Mouse (Mus musculus) kidney, embryonic 16.5 days (tissue): ENCODE measurements at regions not wholly inside any gene's neighbourhood (a gene's known extent, or its start where the extent isn't known, plus 50 kb on each side); places are given as distances from the start of the nearest gene placed in this dataset.
A peak's percentile ranks its signal among the peaks of the same experiment; 100 is the strongest.

Experiments used
- ATAC-seq: fragments of 200-750 bp; cut with Nextera tagmentation; 2 replicates; pipeline ENCODE4 v1.8.0; 2017; ENCODE audit warnings: moderate TSS enrichment; ENCODE audit not compliant: low FRiP score, low TSS enrichment
- H3K27ac ChIP-seq: fragments of 300-500 bp; sonication (generic); 2 replicates; pipeline ENCODE4 v1.5.1; 2014; ENCODE audit warnings: low read length
- H3K27me3 ChIP-seq: fragments of 300-500 bp; sonication (generic); 2 replicates; pipeline ENCODE4 v1.6.1; 2014; ENCODE audit warnings: low read length, control low read depth, mixed read lengths; ENCODE audit not compliant: insufficient read depth
- H3K36me3 ChIP-seq: fragments of 300-500 bp; sonication (generic); 2 replicates; pipeline ENCODE4 v1.6.1; 2014; ENCODE audit warnings: low read length, control low read depth, mixed read lengths; ENCODE audit not compliant: insufficient read depth
- H3K4me1 ChIP-seq: fragments of 300-500 bp; sonication (generic); 2 replicates; pipeline ENCODE4 v1.6.1; 2014; ENCODE audit warnings: low read length, control low read depth, mixed read lengths; ENCODE audit not compliant: insufficient read depth
- H3K4me2 ChIP-seq: fragments of 300-500 bp; sonication (generic); replicated peaks from 2 replicates; pipeline ENCODE4 v1.6.1; 2014; ENCODE audit warnings: low read depth, low read length
- H3K4me3 ChIP-seq: fragments of 300-500 bp; sonication (generic); 2 replicates; pipeline ENCODE4 v1.5.1; 2014; ENCODE audit warnings: mild to moderate bottlenecking, low read length
- H3K9ac ChIP-seq: fragments of 300-500 bp; sonication (generic); replicated peaks from 2 replicates; pipeline ENCODE4 v1.6.1; 2014; ENCODE audit warnings: low read length
- H3K9me3 ChIP-seq: fragments of 300-500 bp; sonication (generic); 2 replicates; pipeline ENCODE4 v1.6.1; 2016; ENCODE audit warnings: low read length, control low read depth
- WGBS: fragments of 180-500 bp; shearing (Covaris S2); extraction: QIAGEN DNeasy Blood & Tissue Kit; methylation state at CpG from one replicate; pipeline ENCODE4 v1.1.7; 2014; 5-methylcytosine and 5-hydroxymethylcytosine counted together

DNA sequence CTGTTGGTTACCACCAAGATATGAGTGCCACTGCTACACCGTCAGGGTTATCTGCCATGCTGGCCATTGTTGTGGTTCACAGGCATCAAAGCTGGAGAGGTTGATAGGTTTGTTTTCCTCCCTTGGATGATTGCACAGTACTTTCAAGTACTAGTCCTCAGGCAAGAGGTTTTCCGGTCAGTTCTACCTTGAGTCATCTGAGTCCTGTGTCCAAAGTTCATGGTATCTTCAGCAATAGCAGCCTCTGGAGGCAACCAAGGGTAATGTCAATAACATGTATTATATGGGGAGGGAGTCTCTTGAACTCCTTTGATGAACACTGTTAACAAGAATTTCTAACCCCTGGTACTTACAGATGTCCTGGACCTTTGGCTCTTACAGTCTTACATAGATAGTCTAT, 369.1 kb upstream of the Nr2f2 start:
- Histone ChIP-seq H3K4me2 (no peak overlapping the region), H3K36me3 (no peaks in the 10 kb centered on the region)
- no peak for ATAC-seq

DNA sequence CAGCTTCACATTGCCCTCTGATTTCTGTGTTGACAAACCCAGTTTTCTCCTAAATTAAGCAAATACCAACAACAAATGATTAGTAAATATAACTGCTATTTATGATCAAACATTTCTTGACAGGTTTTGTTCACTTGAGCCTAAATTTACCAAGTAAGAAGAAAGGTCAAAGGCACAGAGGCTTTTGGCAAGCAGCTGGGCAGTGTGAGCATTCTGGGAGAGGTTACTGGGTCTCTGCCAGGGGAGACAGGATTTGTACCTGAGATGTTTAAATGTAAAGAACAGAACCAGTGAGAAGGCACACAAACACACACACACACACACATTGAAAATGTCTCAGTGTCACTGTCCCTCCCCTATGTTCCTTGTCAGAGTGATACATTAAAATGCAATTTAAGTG, 367.0 kb upstream of the Nr2f2 start:
- Histone ChIP-seq H3K27me3 (no peaks in the 10 kb centered on the region), H3K4me3 (no peak overlapping the region)
- no peak for ATAC-seq

More for the DNA sequence above, 369.1 kb upstream of the Nr2f2 start:
- H3K4me3 ChIP-seq: no peak overlapping the region
- H3K9me3 ChIP-seq: no peaks in the 10 kb centered on the region
- no peaks in the 10 kb centered on the region for H3K27me3 ChIP-seq
- no peaks in the 10 kb centered on the region for H3K4me1 ChIP-seq
- WGBS: 88% methylated on average over 2 of the region's 2 CpGs
- no peak overlapping the region for H3K9ac ChIP-seq
- no peak overlapping the region for H3K27ac ChIP-seq

DNA sequence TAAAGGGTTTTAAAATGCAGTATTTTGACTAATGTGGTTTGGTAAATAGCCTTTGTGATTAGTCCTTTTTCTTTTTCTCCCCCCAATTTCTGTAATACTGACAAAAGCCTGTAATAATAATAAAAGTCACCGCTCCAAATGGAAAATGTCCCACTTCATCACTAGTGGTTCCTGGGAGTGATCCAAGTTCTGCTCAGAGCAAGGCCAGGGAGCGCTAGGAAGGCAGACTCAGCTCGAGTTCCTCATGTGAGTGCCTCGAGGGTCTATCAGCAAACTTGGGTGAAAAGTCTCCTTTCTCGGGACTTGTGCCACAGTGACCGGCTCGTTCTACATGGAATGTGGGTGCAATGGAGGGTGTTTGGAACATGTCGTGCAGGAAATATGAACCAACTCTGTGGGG, 363.4 kb upstream of the Nr2f2 start:
- Histone ChIP-seq H3K9ac (no peak overlapping the region), H3K4me2 (no peak overlapping the region), H3K27ac (no peak overlapping the region), H3K36me3 (no peaks in the 10 kb centered on the region), H3K4me3 (no peak overlapping the region), H3K9me3 (no peaks in the 10 kb centered on the region), H3K4me1 (no peaks in the 10 kb centered on the region), H3K27me3 (no peaks in the 10 kb centered on the region)
- ATAC-seq: no peak
- 74% methylated on average over 8 of the region's 8 CpGs for WGBS

More for the DNA sequence above, 367.0 kb upstream of the Nr2f2 start:
- H3K9me3 ChIP-seq: no peaks in the 10 kb centered on the region
- no peak overlapping the region for H3K9ac ChIP-seq
- no peaks in the 10 kb centered on the region for H3K4me1 ChIP-seq
- H3K27ac ChIP-seq: no peak overlapping the region
- no peaks in the 10 kb centered on the region for H3K36me3 ChIP-seq
- H3K4me2 ChIP-seq: no peak overlapping the region

DNA sequence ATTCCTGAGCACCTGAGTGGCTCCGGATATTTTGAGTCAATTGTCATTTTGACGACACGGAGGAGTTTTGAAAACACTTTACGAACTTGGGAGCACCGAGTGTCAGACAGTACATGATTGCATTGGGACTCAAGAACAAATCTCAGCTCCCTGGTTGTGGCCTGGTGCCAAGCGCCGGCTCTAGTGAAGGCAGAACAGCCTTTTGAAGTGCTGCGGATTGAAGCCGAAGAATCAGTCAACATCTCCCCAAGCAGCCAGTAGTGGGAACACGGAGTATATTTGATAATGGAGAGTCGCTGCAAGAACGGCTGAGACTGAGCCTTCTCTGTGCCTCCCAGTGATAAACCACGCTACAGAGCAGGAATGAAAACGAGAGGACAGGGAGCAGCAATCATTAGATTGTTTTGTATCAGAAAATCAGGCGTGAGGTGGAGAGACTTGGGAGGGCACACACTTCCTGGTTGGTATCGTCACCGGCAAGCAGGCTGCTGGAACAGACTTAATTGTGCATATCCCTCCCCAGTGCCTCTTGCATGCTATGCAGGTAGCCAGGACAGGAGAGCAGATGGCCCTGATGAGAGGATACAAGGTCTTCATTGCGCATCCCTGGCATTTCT, 351.7 kb upstream of the Nr2f2 start:
- peak overlapping the region; percentile 29; the same call in 1 of the 2 replicates for H3K4me2 ChIP-seq
- no peak for ATAC-seq

DNA sequence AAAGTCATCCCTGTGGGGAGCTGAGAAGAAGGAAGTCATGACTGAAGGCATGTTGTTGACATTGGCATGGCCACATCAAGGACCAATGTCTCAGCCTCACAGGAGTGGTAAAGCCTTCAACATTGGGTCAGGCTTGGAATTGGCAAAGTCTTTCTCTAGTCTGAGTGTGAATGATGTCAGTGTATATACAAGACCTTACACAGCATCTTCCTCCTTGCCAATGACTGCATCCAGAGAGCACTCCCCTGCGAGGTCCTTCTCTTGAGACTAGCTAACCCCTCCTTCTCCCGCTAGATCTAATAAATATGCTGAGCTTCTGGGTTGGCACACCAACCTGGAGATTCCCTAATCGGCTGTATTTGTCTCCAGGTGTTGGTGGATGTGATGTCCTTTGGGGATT, 351.1 kb upstream of the Nr2f2 start:
- 81% methylated on average over 3 of the region's 3 CpGs for WGBS
- Histone ChIP-seq H3K9me3 (no peaks in the 10 kb centered on the region), H3K9ac (no peak overlapping the region), H3K27me3 (no peaks in the 10 kb centered on the region), H3K4me2 (no peak overlapping the region), H3K4me3 (no peak overlapping the region), H3K27ac (no peak overlapping the region), H3K4me1 (peaks cover 7% of the 10 kb centered on the region; the same call in 1 of the 2 replicates), H3K36me3 (no peaks in the 10 kb centered on the region)
- no peak for ATAC-seq

More for the DNA sequence above, 351.7 kb upstream of the Nr2f2 start:
- Histone ChIP-seq H3K9me3 (no peaks in the 10 kb centered on the region), H3K27me3 (no peaks in the 10 kb centered on the region), H3K36me3 (no peaks in the 10 kb centered on the region), H3K4me3 (no peak overlapping the region), H3K27ac (no peak overlapping the region), H3K9ac (peak overlapping the region; percentile 10; the same call in 1 of the 2 replicates), H3K4me1 (peaks cover 7% of the 10 kb centered on the region; the same call in 1 of the 2 replicates)
- 53% methylated on average over 18 of the region's 18 CpGs for WGBS

DNA sequence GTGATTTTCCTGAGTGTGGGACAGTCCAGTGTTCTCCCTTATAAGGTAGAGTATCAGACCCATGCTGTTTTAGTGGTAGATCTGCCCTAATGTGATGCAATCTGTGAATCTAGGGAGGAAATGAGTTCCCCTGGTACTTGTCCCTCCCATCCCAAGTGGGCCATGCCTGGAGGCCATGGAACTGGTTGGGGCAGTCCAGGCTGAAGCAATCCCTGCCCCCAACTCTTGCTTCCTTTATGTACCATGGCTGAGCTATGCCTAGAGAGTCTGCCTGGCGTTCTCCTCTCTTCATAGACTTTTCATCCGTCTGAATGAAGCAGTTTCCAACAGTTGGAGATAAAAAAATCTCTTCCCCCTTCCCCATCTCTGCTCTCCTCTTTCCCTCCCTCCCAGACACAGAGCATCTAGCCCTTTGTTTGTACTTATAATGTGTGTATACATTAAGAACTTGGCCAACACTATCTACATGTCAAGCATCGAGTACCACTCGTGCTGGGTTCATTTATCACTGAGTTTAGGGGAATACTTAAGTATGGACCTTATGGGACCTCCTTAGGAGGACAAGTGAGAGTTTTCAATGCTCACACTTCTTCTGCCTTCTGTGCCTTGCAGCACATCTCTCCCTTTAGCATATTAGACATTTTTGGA, 350.4 kb upstream of the Nr2f2 start:
- H3K9ac ChIP-seq: no peak overlapping the region
- H3K4me2 ChIP-seq: no peak overlapping the region
- no peak overlapping the region for H3K27ac ChIP-seq
- peak; percentile 70; the same call in 1 of the 2 replicates for ATAC-seq
- no peak overlapping the region for H3K4me3 ChIP-seq
- no peaks in the 10 kb centered on the region for H3K9me3 ChIP-seq
- WGBS: 80% methylated on average over 4 of the region's 4 CpGs
- no peaks in the 10 kb centered on the region for H3K27me3 ChIP-seq
- no peaks in the 10 kb centered on the region for H3K36me3 ChIP-seq
- H3K4me1 ChIP-seq: peaks cover 7% of the 10 kb centered on the region; the same call in 1 of the 2 replicates

DNA sequence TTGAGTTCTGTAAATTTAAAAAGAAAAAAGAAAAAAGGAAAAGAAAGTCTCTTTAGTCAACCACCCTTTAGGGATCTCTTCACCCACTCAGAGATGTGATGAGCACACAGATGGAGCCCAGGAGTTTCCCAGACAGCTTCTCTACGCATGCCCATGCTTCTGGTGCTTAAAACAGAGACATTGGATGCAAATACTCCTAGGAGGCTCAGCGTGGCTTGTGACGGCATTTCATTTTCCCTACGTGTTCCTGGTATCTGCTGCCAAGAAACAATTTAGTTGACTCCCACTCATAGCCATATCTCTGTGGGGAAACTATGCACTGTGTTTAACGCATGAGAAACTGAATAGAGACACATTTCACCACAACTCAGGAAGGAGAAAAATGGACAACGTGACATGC, 345.6 kb upstream of the Nr2f2 start:
- ATAC-seq: no peak
- Histone ChIP-seq H3K27me3 (no peaks in the 10 kb centered on the region), H3K27ac (no peak overlapping the region), H3K9me3 (no peaks in the 10 kb centered on the region), H3K4me3 (no peak overlapping the region), H3K4me1 (no peaks in the 10 kb centered on the region), H3K9ac (no peak overlapping the region), H3K36me3 (no peaks in the 10 kb centered on the region), H3K4me2 (no peak overlapping the region)
- 66% methylated on average over 6 of the region's 6 CpGs for WGBS

DNA sequence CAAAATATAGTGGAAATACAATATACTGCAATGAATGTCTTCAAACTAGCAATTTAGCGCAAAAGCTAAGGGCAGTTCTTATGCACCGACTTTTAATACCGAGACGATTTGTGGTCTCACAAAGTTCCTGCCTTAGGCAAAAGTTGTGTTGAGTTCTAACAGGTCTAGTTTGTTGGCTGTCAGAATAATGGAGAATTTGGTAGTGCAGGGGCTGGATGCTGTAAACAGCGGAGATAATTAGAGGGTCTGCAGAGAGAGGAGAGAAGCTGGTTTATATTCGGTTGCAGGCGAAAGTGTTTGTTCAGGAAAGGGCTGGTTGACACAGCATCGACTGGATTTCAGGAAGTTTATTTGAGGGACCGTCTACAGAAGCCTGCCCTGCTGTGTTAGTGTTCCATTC, 339.7 kb upstream of the Nr2f2 start:
- Histone ChIP-seq H3K9me3 (no peaks in the 10 kb centered on the region), H3K4me1 (no peaks in the 10 kb centered on the region), H3K9ac (no peak overlapping the region), H3K4me3 (no peak overlapping the region), H3K36me3 (no peaks in the 10 kb centered on the region), H3K4me2 (no peak overlapping the region), H3K27ac (no peak overlapping the region), H3K27me3 (no peaks in the 10 kb centered on the region)
- 79% methylated on average over 9 of the region's 9 CpGs for WGBS
- ATAC-seq: no peak

DNA sequence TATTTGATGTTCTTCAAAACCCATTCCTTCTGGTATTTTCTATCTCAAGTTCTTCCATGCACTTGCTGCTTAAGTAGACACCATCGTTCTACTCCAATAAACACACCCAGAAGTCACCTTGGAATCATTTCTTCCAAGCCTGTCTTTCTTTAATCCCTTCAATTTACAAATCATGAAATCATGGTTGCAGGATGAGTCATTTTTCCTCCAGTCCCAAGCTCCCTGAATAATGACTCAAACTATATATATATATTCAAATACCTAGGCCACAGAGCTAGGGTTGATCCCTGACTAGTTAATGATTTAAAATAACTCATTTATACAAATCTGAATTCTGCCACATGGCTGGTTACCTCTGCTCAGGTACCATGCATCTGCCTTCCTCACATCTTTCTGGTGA, 337.2 kb upstream of the Nr2f2 start:
- no peak overlapping the region for H3K4me2 ChIP-seq
- H3K9ac ChIP-seq: no peak overlapping the region
- no peaks in the 10 kb centered on the region for H3K4me1 ChIP-seq
- H3K27ac ChIP-seq: no peak overlapping the region
- H3K4me3 ChIP-seq: no peak overlapping the region
- WGBS: 87% methylated on average over 1 of the region's 1 CpGs
- no peaks in the 10 kb centered on the region for H3K27me3 ChIP-seq
- no peak for ATAC-seq
- no peaks in the 10 kb centered on the region for H3K9me3 ChIP-seq
- H3K36me3 ChIP-seq: no peaks in the 10 kb centered on the region

DNA sequence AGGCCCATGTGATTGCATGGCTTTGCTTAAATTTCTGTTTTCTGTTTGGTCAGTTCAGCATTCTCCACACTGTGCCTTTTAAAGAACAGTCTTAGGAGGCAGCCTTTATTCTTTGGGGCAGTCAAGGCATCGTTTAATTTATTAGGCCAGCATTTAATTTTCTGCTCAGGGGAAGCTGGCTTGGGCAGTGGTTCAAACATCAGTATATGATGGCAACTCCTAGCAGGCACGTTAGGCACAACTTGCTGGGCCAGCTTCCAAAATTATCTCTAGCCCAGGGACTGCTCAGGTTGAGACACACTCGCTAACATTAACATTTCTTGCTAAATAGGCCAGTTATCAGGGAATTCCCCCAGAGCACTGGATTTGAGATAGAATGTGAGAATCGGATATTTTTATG, 333.9 kb upstream of the Nr2f2 start:
- H3K9me3 ChIP-seq: no peaks in the 10 kb centered on the region
- 78% methylated on average over 4 of the region's 4 CpGs for WGBS
- H3K4me1 ChIP-seq: no peaks in the 10 kb centered on the region
- no peak for ATAC-seq
- H3K4me3 ChIP-seq: no peak overlapping the region
- H3K27me3 ChIP-seq: no peaks in the 10 kb centered on the region
- no peak overlapping the region for H3K9ac ChIP-seq
- no peak overlapping the region for H3K4me2 ChIP-seq
- no peak overlapping the region for H3K27ac ChIP-seq
- H3K36me3 ChIP-seq: no peaks in the 10 kb centered on the region
